Mouse (Mus musculus) neural tube, embryonic 15.5 days (tissue): Measurements from ENCODE around the gene Ptges3. TPM values are rescaled to one million over a fixed set of nuclear protein-coding genes. Genes with fewer than 3 reads are reported as not detected.
"Not testable (repeated sequence)": the region's sequence is repeated elsewhere in the genome, so short reads cannot be mapped to it uniquely, and the experiment has no call there.

Experiments used
- ATAC-seq: fragments of 200-750 bp; cut with Nextera tagmentation; 2 replicates; pipeline ENCODE4 v1.8.0; 2017; ENCODE audit warnings: mild to moderate bottlenecking, moderate TSS enrichment, moderate library complexity; ENCODE audit not compliant: low FRiP score
- H3K27ac ChIP-seq: fragments of 300-500 bp; sonication (generic); replicated peaks from 2 replicates; pipeline ENCODE4 v1.5.1; 2015; ENCODE audit warnings: mild to moderate bottlenecking, inconsistent platforms
- H3K27me3 ChIP-seq: fragments of 300-500 bp; sonication (generic); replicated peaks from 2 replicates; pipeline ENCODE4 v1.6.1; 2015; ENCODE audit warnings: inconsistent platforms
- H3K36me3 ChIP-seq: fragments of 300-500 bp; sonication (generic); 2 replicates; pipeline ENCODE4 v1.6.1; 2015; ENCODE audit warnings: inconsistent platforms
- H3K4me1 ChIP-seq: fragments of 300-500 bp; sonication (generic); 2 replicates; pipeline ENCODE4 v1.6.1; 2015; ENCODE audit warnings: inconsistent platforms
- H3K4me2 ChIP-seq: fragments of 300-500 bp; sonication (generic); 2 replicates; pipeline ENCODE4 v1.6.1; 2015; ENCODE audit warnings: inconsistent platforms, mild to moderate bottlenecking, moderate library complexity
- H3K4me3 ChIP-seq: fragments of 300-500 bp; sonication (generic); replicated peaks from 2 replicates; pipeline ENCODE4 v1.5.1; 2015; ENCODE audit warnings: mild to moderate bottlenecking, inconsistent platforms
- H3K9ac ChIP-seq: fragments of 300-500 bp; sonication (generic); replicated peaks from 2 replicates; pipeline ENCODE4 v1.6.1; 2015; ENCODE audit warnings: mild to moderate bottlenecking, inconsistent platforms
- H3K9me3 ChIP-seq: fragments of 300-500 bp; sonication (generic); replicated peaks from 2 replicates; pipeline ENCODE4 v1.6.1; 2016; ENCODE audit warnings: inconsistent platforms
- WGBS: fragments of 180-500 bp; shearing (Covaris S2); methylation state at CpG from one replicate; pipeline ENCODE4 v1.1.7; 2015; ENCODE audit warnings: mixed read lengths; 5-methylcytosine and 5-hydroxymethylcytosine counted together
- polyA plus RNA-seq: library from polyadenylated mRNA; unstranded; fragments of >200 nt; fragmentation: Nextera tagmentation; extraction: Ambion mirVana; gene quantifications from 2 replicates; pipeline ENCODE4 v1.2.1, GENCODE M21; 2015

Ptges3 gene
- polyA plus RNA-seq, 1 experiment from 2014 or later, result 394 TPM

- Histone ChIP-seq H3K9me3 (no peaks in the 10 kb centered on the region), H3K9ac (no peak overlapping the region), H3K27ac (no peak overlapping the region), H3K4me2 (no peak overlapping the region), H3K36me3 (peaks cover 45% of the 10 kb centered on the region), H3K4me1 (peaks cover 50% of the 10 kb centered on the region), H3K27me3 (no peaks in the 10 kb centered on the region), H3K4me3 (no peak overlapping the region)
- ATAC-seq, result no peak
- WGBS, result 95% methylated on average over 5 of the region's 5 CpGs
Observed at GRCm38 (mm10) chr10:128040293-128040692, 18.5 kb upstream of the Ptges3 start.

GRCm38 (mm10) chr10:128041636-128042035 lies 17.1 kb upstream of the Ptges3 start:
- H3K9ac ChIP-seq, result no peak overlapping the region
- no peaks in the 10 kb centered on the region for H3K9me3 ChIP-seq
- H3K4me2 ChIP-seq, result no peak overlapping the region
- no peak overlapping the region for H3K27ac ChIP-seq
- WGBS, result 78% methylated on average over 4 of the region's 4 CpGs
- peaks cover 58% of the 10 kb centered on the region for H3K36me3 ChIP-seq
- no peak overlapping the region for H3K4me3 ChIP-seq
- no peaks in the 10 kb centered on the region for H3K27me3 ChIP-seq
- H3K4me1 ChIP-seq, result peaks cover 49% of the 10 kb centered on the region
- no peak for ATAC-seq

- H3K36me3 ChIP-seq, result peaks cover 62% of the 10 kb centered on the region
- no peaks in the 10 kb centered on the region for H3K27me3 ChIP-seq
- 89% methylated on average over 3 of the region's 3 CpGs for WGBS
- H3K27ac ChIP-seq, result no peak overlapping the region
- H3K9ac ChIP-seq, result no peak overlapping the region
- H3K4me3 ChIP-seq, result no peak overlapping the region
- no peak overlapping the region for H3K4me2 ChIP-seq
- H3K9me3 ChIP-seq, result no peaks in the 10 kb centered on the region
- no peak for ATAC-seq
- H3K4me1 ChIP-seq, result peaks cover 41% of the 10 kb centered on the region
Observed at GRCm38 (mm10) chr10:128042466-128042865, 16.3 kb upstream of the Ptges3 start.

GRCm38 (mm10) chr10:128043041-128043835 lies 15.5 kb upstream of the Ptges3 start:
- WGBS, result 77% methylated on average over 3 of the region's 3 CpGs
- no peak for ATAC-seq
- Histone ChIP-seq H3K4me2 (no peak overlapping the region), H3K4me3 (no peak overlapping the region), H3K27ac (no peak overlapping the region), H3K36me3 (peaks cover 69% of the 10 kb centered on the region), H3K9me3 (no peaks in the 10 kb centered on the region), H3K9ac (no peak overlapping the region), H3K27me3 (no peaks in the 10 kb centered on the region), H3K4me1 (peaks cover 35% of the 10 kb centered on the region)

- 95% methylated on average over 8 of the region's 8 CpGs for WGBS
- Histone ChIP-seq H3K27ac (no peak overlapping the region), H3K36me3 (peaks cover 69% of the 10 kb centered on the region), H3K9me3 (no peaks in the 10 kb centered on the region), H3K27me3 (no peaks in the 10 kb centered on the region), H3K4me1 (peaks cover 11% of the 10 kb centered on the region; the same call in 1 of the 2 replicates), H3K4me2 (no peak overlapping the region), H3K4me3 (no peak overlapping the region), H3K9ac (no peak overlapping the region)
- no peak for ATAC-seq
Observed at GRCm38 (mm10) chr10:128048157-128048556, 10.6 kb upstream of the Ptges3 start.

GRCm38 (mm10) chr10:128049741-128050140 lies 9.0 kb upstream of the Ptges3 start:
- no peak overlapping the region for H3K9ac ChIP-seq
- H3K4me2 ChIP-seq, result no peak overlapping the region
- no peaks in the 10 kb centered on the region for H3K27me3 ChIP-seq
- H3K36me3 ChIP-seq, result peaks cover 58% of the 10 kb centered on the region
- H3K4me3 ChIP-seq, result no peak overlapping the region
- H3K27ac ChIP-seq, result no peak overlapping the region
- peaks cover 2% of the 10 kb centered on the region; the same call in 1 of the 2 replicates for H3K4me1 ChIP-seq
- 93% methylated on average over 2 of the region's 2 CpGs for WGBS
- ATAC-seq, result no peak
- no peaks in the 10 kb centered on the region for H3K9me3 ChIP-seq

GRCm38 (mm10) chr10:128050355-128050754 lies 8.4 kb upstream of the Ptges3 start:
- Histone ChIP-seq H3K36me3 (peaks cover 55% of the 10 kb centered on the region), H3K9ac (no peak overlapping the region), H3K4me2 (no peak overlapping the region), H3K27ac (no peak overlapping the region), H3K4me3 (no peak overlapping the region), H3K4me1 (no peaks in the 10 kb centered on the region), H3K9me3 (no peaks in the 10 kb centered on the region), H3K27me3 (no peaks in the 10 kb centered on the region)
- no peak for ATAC-seq
- WGBS, result 90% methylated on average over 2 of the region's 2 CpGs

GRCm38 (mm10) chr10:128051589-128051988 lies 7.2 kb upstream of the Ptges3 start:
- H3K36me3 ChIP-seq, result peaks cover 42% of the 10 kb centered on the region

GRCm38 (mm10) chr10:128052136-128052535 lies 6.6 kb upstream of the Ptges3 start:
- not testable (repeated sequence) for H3K27ac ChIP-seq, H3K4me3 ChIP-seq, H3K9ac ChIP-seq, H3K9me3 ChIP-seq, ATAC-seq, H3K4me1 ChIP-seq, H3K27me3 ChIP-seq, H3K4me2 ChIP-seq
- peaks cover 38% of the 10 kb centered on the region for H3K36me3 ChIP-seq
- 100% methylated on average over 1 of the region's 2 CpGs for WGBS

More at GRCm38 (mm10) chr10:128051589-128051988, 7.2 kb upstream of the Ptges3 start:
- no peak for ATAC-seq
- Histone ChIP-seq H3K27ac (no peak overlapping the region), H3K9ac (no peak overlapping the region), H3K4me3 (no peak overlapping the region), H3K27me3 (no peaks in the 10 kb centered on the region), H3K4me1 (no peaks in the 10 kb centered on the region), H3K9me3 (no peaks in the 10 kb centered on the region), H3K4me2 (no peak overlapping the region)
- WGBS, result 95% methylated on average over 5 of the region's 5 CpGs

- Histone ChIP-seq H3K36me3 (peaks cover 33% of the 10 kb centered on the region), H3K27me3 (no peaks in the 10 kb centered on the region), H3K9me3 (no peaks in the 10 kb centered on the region), H3K9ac (no peak overlapping the region), H3K4me3 (no peak overlapping the region), H3K27ac (no peak overlapping the region), H3K4me1 (peaks cover 7% of the 10 kb centered on the region), H3K4me2 (no peak overlapping the region)
- no peak for ATAC-seq
- 95% methylated on average over 8 of the region's 8 CpGs for WGBS
Observed at GRCm38 (mm10) chr10:128053001-128053400, 5.8 kb upstream of the Ptges3 start.

- Histone ChIP-seq H3K27me3 (no peaks in the 10 kb centered on the region), H3K4me1 (peaks cover 36% of the 10 kb centered on the region), H3K9ac (peak overlapping the region; percentile 92), H3K9me3 (no peaks in the 10 kb centered on the region), H3K4me2 (peak overlapping the region; percentile 88), H3K4me3 (peak overlapping the region; percentile 75), H3K27ac (peak overlapping the region; percentile 98), H3K36me3 (no peaks in the 10 kb centered on the region)
- ATAC-seq, result peak; percentile 51
- WGBS, result 1% methylated on average over 18 of the region's 18 CpGs
Observed at GRCm38 (mm10) chr10:128058184-128058583, 570 bp upstream of the Ptges3 start.

GRCm38 (mm10) chr10:128059207-128059981 lies 640 bp downstream of the Ptges3 start:
- peak overlapping the region; percentile 75 for H3K4me3 ChIP-seq
- H3K36me3 ChIP-seq, result 0 out of 2 replicates have a peak, but pooled peaks cover 6% of the 10 kb centered on the region
- H3K4me1 ChIP-seq, result peaks cover 36% of the 10 kb centered on the region
- peak overlapping the region; percentile 92 for H3K9ac ChIP-seq
- peak; percentile 61 for ATAC-seq
- H3K4me2 ChIP-seq, result peak overlapping the region; percentile 88
- no peaks in the 10 kb centered on the region for H3K27me3 ChIP-seq
- WGBS, result under 1% methylated on average over 57 of the region's 62 CpGs
- no peaks in the 10 kb centered on the region for H3K9me3 ChIP-seq
- H3K27ac ChIP-seq, result peak overlapping the region; percentile 98
